Mouse (Mus musculus) olfactory bulb, adult 2 months (tissue): Measurements from ENCODE around the gene Stx5a.

Experiments
- CTCF ChIP-seq: fragments of 200-500 bp; IDR thresholded peaks from 2 replicates; pipeline ENCODE4 v1.5.1; 2012; ENCODE audit warnings: low read depth, mild to moderate bottlenecking, low read length, moderate library complexity; ENCODE audit not compliant: insufficient read depth
- POLR2A ChIP-seq: fragments of 200-500 bp; IDR thresholded peaks from 2 replicates; pipeline ENCODE4 v1.6.1; 2012; ENCODE audit warnings: mild to moderate bottlenecking, low read depth, low read length, moderate library complexity; ENCODE audit not compliant: insufficient read depth

- no peak for TF ChIP-seq CTCF
- peak; percentile 86 for TF ChIP-seq POLR2A
Observed at GRCm38 (mm10) chr19:8756635-8757387, 15.6 kb downstream of the Stx5a start, which contains the start of gene Nxf1.
